Mouse (Mus musculus) kidney, postnatal 25 days (tissue): Measurements from ENCODE around the gene Cox8b.

Experiments used
- DNase-seq, 2 experiments: peaks; one replicate each; pipeline ENCODE4 v3.0.0; 2021; ENCODE audit warnings: mixed read lengths in 2 of 2

Cox8b gene

GRCm38 (mm10) chr7:140900220-140900619 is at the start of gene Cox8b:
Gene Cox8b, minus strand, starts transcription at chr7:140900446.
- no peak for DNase-seq

GRCm38 (mm10) chr7:140949255-140949654 is 49.0 kb upstream of the Cox8b start:
- no peak for DNase-seq

GRCm38 (mm10) chr7:140948161-140948560 is 47.9 kb upstream of the Cox8b start:
- DNase-seq: peak in 1 of 2 experiments; percentile 51

GRCm38 (mm10) chr7:140946980-140947379 is 46.7 kb upstream of the Cox8b start:
- DNase-seq: peak in 1 of 2 experiments; percentile 44

GRCm38 (mm10) chr7:140946311-140946710 is 46.1 kb upstream of the Cox8b start:
- peak in 1 of 2 experiments; percentile 37 for DNase-seq

GRCm38 (mm10) chr7:140945247-140945646 is 45.0 kb upstream of the Cox8b start:
- no peak for DNase-seq

- no peak for DNase-seq
Measured at GRCm38 (mm10) chr7:140944236-140944635, 44.0 kb upstream of the Cox8b start.

- DNase-seq: peak in 1 of 2 experiments; percentile 54
Measured at GRCm38 (mm10) chr7:140943356-140943755, 43.1 kb upstream of the Cox8b start.

- DNase-seq: no peak
Measured at GRCm38 (mm10) chr7:140942811-140943210, 42.6 kb upstream of the Cox8b start.

GRCm38 (mm10) chr7:140942341-140942740 is 42.1 kb upstream of the Cox8b start:
- peak in 1 of 2 experiments; percentile 57 for DNase-seq

GRCm38 (mm10) chr7:140941222-140942051 is 41.2 kb upstream of the Cox8b start, which contains the start of gene Pgghg:
Gene Pgghg, plus strand, starts transcription at chr7:140941391.
- peak; percentile 88 to 95 for DNase-seq

GRCm38 (mm10) chr7:140939669-140940171 is 39.5 kb upstream of the Cox8b start:
- peak in 1 of 2 experiments; percentile 43 for DNase-seq

- DNase-seq: no peak
Measured at GRCm38 (mm10) chr7:140938896-140939295, 38.6 kb upstream of the Cox8b start.

- peak; percentile 41 to 54 for DNase-seq
Measured at GRCm38 (mm10) chr7:140938436-140938835, 38.2 kb upstream of the Cox8b start.

- DNase-seq: peak in 1 of 2 experiments; percentile 63
Measured at GRCm38 (mm10) chr7:140927181-140927580, 26.9 kb upstream of the Cox8b start.

GRCm38 (mm10) chr7:140923070-140923775 is 23.0 kb upstream of the Cox8b start:
- peak in 1 of 2 experiments; percentile 43 for DNase-seq

GRCm38 (mm10) chr7:140922398-140923069 is 22.3 kb upstream of the Cox8b start:
- DNase-seq: peak; percentile 92 to 95

- DNase-seq: peak; percentile 46 to 73
Measured at GRCm38 (mm10) chr7:140921225-140921975, 21.2 kb upstream of the Cox8b start.

GRCm38 (mm10) chr7:140920418-140921029 is 20.3 kb upstream of the Cox8b start, which contains the start of gene Nlrp6:
Gene Nlrp6, plus strand, starts transcription at chr7:140920902.
- DNase-seq: peak in 1 of 2 experiments; percentile 11

- peak in 1 of 2 experiments; percentile 0 for DNase-seq
Measured at GRCm38 (mm10) chr7:140919911-140920310, 19.7 kb upstream of the Cox8b start.

GRCm38 (mm10) chr7:140914031-140914690 is 13.9 kb upstream of the Cox8b start:
- peak; percentile 71 to 81 for DNase-seq
